Mouse (Mus musculus) cerebellum, postnatal 4 days (tissue): ENCODE data around the gene Sik1.

Experiments used
- DNase-seq, 2 experiments: peaks; one replicate each; pipeline ENCODE4 v3.0.0; 2022; ENCODE audit warnings: low spot score in 2 of 2, mixed read lengths in 1 of 2

The Sik1 gene

GRCm38 (mm10) chr17:31808082-31808875 is 47.3 kb downstream of the Sik1 start:
- no peak for DNase-seq

- DNase-seq, result no peak
Measured at GRCm38 (mm10) chr17:31806496-31806895, 49.1 kb downstream of the Sik1 start.

- DNase-seq, result peak in 1 of 2 experiments; percentile 58
Measured at GRCm38 (mm10) chr17:31806025-31806424, 49.6 kb downstream of the Sik1 start.

GRCm38 (mm10) chr17:31805585-31805984 is 50.0 kb downstream of the Sik1 start:
- DNase-seq, result no peak

GRCm38 (mm10) chr17:31802272-31803017 is 53.2 kb downstream of the Sik1 start:
- DNase-seq, result no peak

GRCm38 (mm10) chr17:31800852-31801363 is 54.7 kb downstream of the Sik1 start:
- no peak for DNase-seq

- DNase-seq, result no peak
Measured at GRCm38 (mm10) chr17:31795893-31796292, 59.7 kb downstream of the Sik1 start.
